Mouse (Mus musculus) gastrocnemius, postnatal 10 days (tissue): ENCODE data around the gene Il2rb. TPM values are rescaled to one million over a fixed set of nuclear protein-coding genes. Genes with fewer than 3 reads are reported as not detected.
A peak's percentile ranks its signal among the peaks of the same experiment; 100 is the strongest.

Experiments used
- DNase-seq: peaks from one replicate; pipeline ENCODE4 v3.0.0; 2021; ENCODE audit warnings: mixed read lengths
- total RNA-seq, 2 experiments: library from RNA; stranded (reverse); gene quantifications; 2 replicates each; pipeline ENCODE4 v1.2.3; 2021

Gene Il2rb
- total RNA-seq, 2 experiments from 2014 or later: 0.18 TPM; not detected in 1

GRCm38 (mm10) chr15:78447121-78447520, 48.0 kb downstream of the Il2rb start:
- DNase-seq: no peak

- DNase-seq: no peak
Observed at GRCm38 (mm10) chr15:78443857-78444256, 51.2 kb downstream of the Il2rb start.

GRCm38 (mm10) chr15:78442231-78442630, 52.8 kb downstream of the Il2rb start:
- no peak for DNase-seq

GRCm38 (mm10) chr15:78438973-78439372, 56.1 kb downstream of the Il2rb start:
- DNase-seq: no peak

GRCm38 (mm10) chr15:78438505-78438904, 56.6 kb downstream of the Il2rb start:
- no peak for DNase-seq

- DNase-seq: no peak
Observed at GRCm38 (mm10) chr15:78438018-78438394, 57.1 kb downstream of the Il2rb start.

GRCm38 (mm10) chr15:78437237-78438017, 57.6 kb downstream of the Il2rb start:
- DNase-seq: peak; percentile 50

GRCm38 (mm10) chr15:78436380-78437192, 58.5 kb downstream of the Il2rb start:
- peak; percentile 91 for DNase-seq

- no peak for DNase-seq
Observed at GRCm38 (mm10) chr15:78435681-78436080, 59.4 kb downstream of the Il2rb start.

- DNase-seq: no peak
Observed at GRCm38 (mm10) chr15:78434896-78435520, 60.1 kb downstream of the Il2rb start.

- no peak for DNase-seq
Observed at GRCm38 (mm10) chr15:78431541-78432121, 63.4 kb downstream of the Il2rb start.

GRCm38 (mm10) chr15:78430874-78431273, 64.2 kb downstream of the Il2rb start:
- no peak for DNase-seq

GRCm38 (mm10) chr15:78429871-78430622, 65.0 kb downstream of the Il2rb start:
- no peak for DNase-seq

Other genes starting within 250 kb of the Il2rb start
- 1 to 10 TPM; 2.3 to 2.4 TPM for gene Csf2rb2, start 189.6 kb downstream of the Il2rb start, total RNA-seq
- gene Csf2rb, start 169.5 kb downstream of the Il2rb start, total RNA-seq: 1 to 10 TPM; 4.0 to 4.4 TPM
- not detected for gene Tex33, start 99.4 kb downstream of the Il2rb start, total RNA-seq
- 10 to 100 TPM; 18.0 to 23.3 TPM for gene Tst, start 89.4 kb downstream of the Il2rb start, total RNA-seq
- 10 to 100 TPM; 34.6 to 40.5 TPM for gene Mpst, start 88.9 kb downstream of the Il2rb start, total RNA-seq
- 10 to 100 TPM; 48.7 to 62.2 TPM for gene Kctd17, start 66.7 kb downstream of the Il2rb start, total RNA-seq
- gene Tmprss6, start 26.6 kb downstream of the Il2rb start, total RNA-seq: under 1 TPM in 1 of 2 experiments, not detected in 1; 0.38 TPM
- gene C1qtnf6, start 36.1 kb upstream of the Il2rb start, total RNA-seq: 10 to 100 TPM; 53.5 to 58.3 TPM
- gene Sstr3, start 49.4 kb upstream of the Il2rb start, total RNA-seq: under 1 TPM in 1 of 2 experiments, not detected in 1; 0.40 TPM
- 10 to 100 TPM in 1 of 2 experiments, 1 to 10 TPM in 1; 1.7 to 12.4 TPM for gene Rac2, start 77.5 kb upstream of the Il2rb start, total RNA-seq
- 1 to 10 TPM; 3.1 to 7.7 TPM for gene Cyth4, start 101.8 kb upstream of the Il2rb start, total RNA-seq
- under 1 TPM; 0.20 to 0.23 TPM for gene Elfn2, start 223.5 kb upstream of the Il2rb start, total RNA-seq